Mouse (Mus musculus) CH12.LX (cell line): ENCODE results near the gene Npb. TPM values are rescaled to one million over a fixed set of nuclear protein-coding genes. Genes with fewer than 3 reads are reported as not detected.

Experiments used
- DNase-seq: peaks from one replicate; pipeline ENCODE4 v3.0.0-alpha.2; 2013; ENCODE audit errors: extremely low read depth
- H3K27ac ChIP-seq: 2 replicates; pipeline ENCODE4 v1.5.1; 2012; ENCODE audit warnings: low read depth, mild to moderate bottlenecking, control low read depth, moderate library complexity; ENCODE audit not compliant: insufficient read depth
- H3K27me3 ChIP-seq: replicated peaks from 2 replicates; pipeline ENCODE3; 2012; ENCODE audit warnings: inconsistent platforms
- H3K36me3 ChIP-seq, 2 experiments: replicated peaks in 1 of 2; 2 replicates each; pipeline versions ENCODE3 to v1.6.1; 2012; ENCODE audit warnings: inconsistent platforms in 1 of 2, low read length in 1 of 2, mild to moderate bottlenecking in 1 of 2, mixed read lengths in 1 of 2, moderate library complexity in 1 of 2; ENCODE audit not compliant: control insufficient read depth in 1 of 2, insufficient read depth in 1 of 2
- H3K4me1 ChIP-seq, 2 experiments: 2 replicates each; pipeline ENCODE4 v1.6.1; 2012; ENCODE audit warnings: inconsistent platforms in 1 of 2, moderate library complexity in 1 of 2; ENCODE audit not compliant: insufficient read depth in 2 of 2, control insufficient read depth in 1 of 2
- H3K4me2 ChIP-seq: 2 replicates; pipeline ENCODE4 v1.6.1; 2012; ENCODE audit warnings: low read depth, mild to moderate bottlenecking, control low read depth; ENCODE audit not compliant: poor library complexity, insufficient read depth, severe bottlenecking
- H3K4me3 ChIP-seq, 3 experiments: fragments of 150-350 bp in 1 of 3; sonication (generic) in 1 of 3; replicated peaks in 1 of 3; 2 replicates each; pipeline versions ENCODE3 to v1.5.1; 2011 to 2012; ENCODE audit warnings: low read depth in 2 of 3, low read length in 2 of 3, mild to moderate bottlenecking in 2 of 3, moderate library complexity in 2 of 3, control low read depth in 1 of 3, improper control_type of control experiment in 1 of 3, inconsistent platforms in 1 of 3, mixed read lengths in 1 of 3; ENCODE audit not compliant: poor library complexity in 1 of 3
- H3K79me2 ChIP-seq: replicated peaks from 2 replicates; pipeline ENCODE4 v1.6.1; 2012; ENCODE audit warnings: mild to moderate bottlenecking, moderate library complexity; ENCODE audit not compliant: control insufficient read depth, poor library complexity, insufficient read depth, severe bottlenecking; ENCODE audit errors: extremely low read depth
- H3K9ac ChIP-seq: 2 replicates; pipeline ENCODE4 v1.6.1; 2012; ENCODE audit warnings: low read depth, mild to moderate bottlenecking, control low read depth, moderate library complexity; ENCODE audit not compliant: insufficient read depth
- H3K9me3 ChIP-seq: replicated peaks from 2 replicates; pipeline ENCODE3; 2012; ENCODE audit warnings: low read length, inconsistent platforms, mixed read lengths
- BHLHE40 ChIP-seq: IDR thresholded peaks from 2 replicates; pipeline ENCODE4 v1.6.1; 2011; ENCODE audit warnings: mild to moderate bottlenecking, low read depth, low read length, improper control_type of control experiment
- CHD1 ChIP-seq: IDR thresholded peaks from 2 replicates; pipeline ENCODE4 v1.6.1; 2012; ENCODE audit warnings: low read depth, low read length, improper control_type of control experiment, inconsistent platforms
- CTCF ChIP-seq, 2 experiments: IDR thresholded peaks in 1 of 2; conservative IDR thresholded peaks in 1 of 2; 2 replicates each; pipeline ENCODE4 v1.5.1; 2011 to 2012; ENCODE audit warnings: low read depth in 2 of 2, low read length in 2 of 2, improper control_type of control experiment in 1 of 2, inconsistent platforms in 1 of 2, mild to moderate bottlenecking in 1 of 2, moderate library complexity in 1 of 2
- E2F4 ChIP-seq: IDR thresholded peaks from 2 replicates; pipeline ENCODE4 v1.6.1; 2011; ENCODE audit warnings: low read depth, low read length, improper control_type of control experiment; ENCODE audit not compliant: insufficient replicate concordance
- ELF1 ChIP-seq: IDR thresholded peaks from 2 replicates; pipeline ENCODE4 v1.6.1; 2014; ENCODE audit warnings: low read depth, mild to moderate bottlenecking, inconsistent platforms, low read length, improper control_type of control experiment
- IRF4 ChIP-seq: IDR thresholded peaks from 2 replicates; pipeline ENCODE4 v1.6.1; 2014; ENCODE audit warnings: low read depth, mild to moderate bottlenecking, inconsistent platforms, low read length, improper control_type of control experiment
- MAFK ChIP-seq: IDR thresholded peaks from 2 replicates; pipeline ENCODE4 v1.6.1; 2011; ENCODE audit warnings: low read length, improper control_type of control experiment; ENCODE audit not compliant: insufficient replicate concordance
- MAX ChIP-seq: IDR thresholded peaks from 2 replicates; pipeline ENCODE4 v1.6.1; 2011; ENCODE audit warnings: low read length, improper control_type of control experiment
- MAZ ChIP-seq: IDR thresholded peaks from 2 replicates; pipeline ENCODE4 v1.6.1; 2012; ENCODE audit warnings: low read depth, mild to moderate bottlenecking, inconsistent platforms, low read length, improper control_type of control experiment, moderate library complexity
- NRF1 ChIP-seq: IDR thresholded peaks from 2 replicates; pipeline ENCODE4 v1.6.1; 2014; ENCODE audit warnings: low read depth, mild to moderate bottlenecking, inconsistent platforms, low read length, improper control_type of control experiment, moderate library complexity
- PAX5 ChIP-seq: IDR thresholded peaks from 2 replicates; pipeline ENCODE4 v1.6.1; 2012; ENCODE audit warnings: low read length, inconsistent platforms, mixed read lengths
- RAD21 ChIP-seq: IDR thresholded peaks from 2 replicates; pipeline ENCODE4 v1.6.1; 2011; ENCODE audit warnings: low read depth, mild to moderate bottlenecking, low read length, improper control_type of control experiment, moderate library complexity
- SIN3A ChIP-seq: IDR thresholded peaks from 2 replicates; pipeline ENCODE4 v1.6.1; 2012; ENCODE audit warnings: low read length, improper control_type of control experiment, inconsistent platforms
- SMC3 ChIP-seq: IDR thresholded peaks from 2 replicates; pipeline ENCODE4 v1.6.1; 2011; ENCODE audit warnings: low read depth, low read length, improper control_type of control experiment
- TBP ChIP-seq: conservative IDR thresholded peaks from 2 replicates; pipeline ENCODE4 v1.6.1; 2011; ENCODE audit warnings: low read depth, low read length, improper control_type of control experiment
- TCF12 ChIP-seq: IDR thresholded peaks from 2 replicates; pipeline ENCODE4 v1.6.1; 2014; ENCODE audit warnings: low read depth, mild to moderate bottlenecking, inconsistent platforms, low read length, improper control_type of control experiment
- UBTF ChIP-seq: IDR thresholded peaks from 2 replicates; pipeline ENCODE4 v1.6.1; 2012; ENCODE audit warnings: low read depth, mild to moderate bottlenecking, inconsistent platforms, low read length, improper control_type of control experiment, moderate library complexity
- USF2 ChIP-seq: conservative IDR thresholded peaks from 2 replicates; pipeline ENCODE4 v1.6.1; 2011; ENCODE audit warnings: low read depth, low read length, improper control_type of control experiment
- ZKSCAN1 ChIP-seq: IDR thresholded peaks from 2 replicates; pipeline ENCODE4 v1.6.1; 2012; ENCODE audit warnings: low read depth, inconsistent platforms, low read length, improper control_type of control experiment, borderline replicate concordance
- ZMIZ1 ChIP-seq: IDR thresholded peaks from 2 replicates; pipeline ENCODE4 v1.6.1; 2012; ENCODE audit warnings: low read depth, mild to moderate bottlenecking, inconsistent platforms, low read length, improper control_type of control experiment
- dilution Hi-C: fragments of 300-500 bp; cut with MboI; formaldehyde crosslinking; loops from 2 replicates; pipeline ENCODE4 v1.14.3; 2020; ENCODE audit warnings: low sequenced_read_pairs; ENCODE audit not compliant: extremely low pct_unique_long_range_greater_than_20kb, extremely low pct_ligation_motif_present
- in situ Hi-C: fragments of 300-500 bp; cut with MboI; formaldehyde crosslinking; loops from 3 replicates; pipeline ENCODE4 v1.14.3; 2019; ENCODE audit warnings: low sequenced_read_pairs, low pct_ligation_motif_present, low pct_unique_long_range_greater_than_20kb, mixed read lengths
- polyA plus RNA-seq: library from polyadenylated mRNA; unstranded; fragments of >175 nt; gene quantifications from 2 replicates; pipeline ENCODE4 v1.2.1, GENCODE M21; 2012; ENCODE audit warnings: low read depth; ENCODE audit not compliant: insufficient read length
- total RNA-seq, 2 experiments: library from RNA; depleted of rRNA; stranded (reverse); fragments of 300-350 nt in 1 of 2; fragments of >200 nt in 1 of 2; gene quantifications; 2 replicates each; pipeline ENCODE4 v1.2.3; 2012 to 2014

Npb gene
- total and polyA plus RNA-seq, 3 experiments: 0.55 to 1.3 TPM; not detected in 1

DNA sequence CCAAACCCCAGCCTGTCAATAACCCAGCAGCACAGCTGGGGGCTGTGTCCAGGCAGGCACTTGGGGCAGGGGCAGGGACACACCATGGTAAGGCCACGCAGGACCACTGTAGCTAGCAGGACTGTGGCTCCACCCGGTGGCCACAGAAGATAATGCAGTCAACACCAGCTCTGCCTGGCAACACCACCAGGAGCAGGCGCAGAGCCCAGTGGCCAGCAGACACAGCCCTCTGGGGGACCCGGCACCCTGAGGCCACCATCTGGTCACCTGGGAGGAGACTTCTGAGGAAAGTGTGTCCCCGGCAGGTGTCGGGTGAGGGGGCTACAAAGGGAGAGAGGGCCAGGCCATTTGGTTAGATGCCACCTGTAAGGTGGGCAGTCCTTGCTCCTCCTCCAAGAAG, 4.5 kb downstream of the Npb start:
- TF ChIP-seq SIN3A (no peak), NRF1 (0 out of 2 replicates have a peak, but pooled peaks have one; percentile 17), E2F4 (no peak), MAFK (no peak), CHD1 (no peak), MAZ (no peak), RAD21 (peak; percentile 73), IRF4 (no peak), SMC3 (peak; percentile 73), CTCF (conservative IDR thresholded peaks at IDR 0.05 in 1 of 2, IDR thresholded peaks at IDR 0.05 in 1 of 2; ENCODE audit: low read depth in 2 of 2, low read length in 2 of 2) (peak; percentile 40 to 82; a peak in 2 of 4 replicates), ZKSCAN1 (no peak), MAX (no peak)
- no peak overlapping the region for H3K4me2 ChIP-seq
- dilution Hi-C loops (no loop called here), in situ Hi-C loops (no loop called here)
- H3K27me3 ChIP-seq: no peaks in the 10 kb centered on the region
- peaks cover 8 to 34% of the 10 kb centered on the region in 2 experiments for H3K4me1 ChIP-seq
- H3K9ac ChIP-seq: no peak overlapping the region
- H3K27ac ChIP-seq: no peak overlapping the region
- H3K36me3 ChIP-seq: peaks cover 61 to 80% of the 10 kb centered on the region in 2 experiments
- H3K4me3 ChIP-seq: no peak overlapping the region
- DNase-seq: peak; percentile 67
- H3K79me2 ChIP-seq: peaks cover 22% of the 10 kb centered on the region
- no peaks in the 10 kb centered on the region for H3K9me3 ChIP-seq

DNA sequence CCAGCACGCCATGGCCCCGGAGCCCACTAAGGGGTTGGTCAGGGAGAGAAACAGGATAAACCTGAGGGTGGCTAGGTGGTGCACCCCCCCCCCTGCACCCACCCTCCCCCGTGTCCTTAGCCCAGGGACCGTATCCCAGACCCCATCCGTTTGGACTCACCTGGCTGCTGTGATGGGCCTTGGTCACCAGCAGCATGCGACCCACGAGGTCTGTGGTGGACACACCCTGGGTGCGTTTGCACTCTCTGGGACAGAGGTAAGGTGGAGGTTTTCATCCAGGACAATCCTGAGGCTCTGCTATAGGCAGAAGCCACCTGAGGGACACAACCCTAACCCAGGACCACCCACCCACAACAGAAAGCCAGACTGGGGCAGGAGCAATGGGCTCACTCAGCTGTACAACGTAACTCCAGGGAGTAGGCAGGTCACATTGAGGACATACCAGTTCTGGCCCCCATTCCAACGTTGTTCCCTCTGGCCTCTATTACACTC, 5.2 kb downstream of the Npb start:
- Histone ChIP-seq H3K27ac (no peak overlapping the region), H3K4me1 (peaks cover 8 to 41% of the 10 kb centered on the region in 2 experiments), H3K9ac (no peak overlapping the region), H3K4me3 (no peak overlapping the region), H3K27me3 (no peaks in the 10 kb centered on the region), H3K79me2 (peaks cover 22% of the 10 kb centered on the region), H3K9me3 (no peaks in the 10 kb centered on the region), H3K36me3 (peaks cover 62 to 79% of the 10 kb centered on the region in 2 experiments), H3K4me2 (no peak overlapping the region)
- dilution Hi-C loops: no loop called here
- in situ Hi-C loops: no loop called here
- no peak for DNase-seq
- no peak for TF ChIP-seq ZMIZ1
- no peak for TF ChIP-seq PAX5
- TF ChIP-seq TBP: no peak
- no peak for TF ChIP-seq SIN3A
- TF ChIP-seq IRF4: no peak
- TF ChIP-seq RAD21: no peak
- TF ChIP-seq TCF12: no peak
- no peak for TF ChIP-seq USF2
- TF ChIP-seq UBTF: no peak
- TF ChIP-seq BHLHE40: no peak
- TF ChIP-seq MAFK: no peak
- TF ChIP-seq ELF1: no peak
